Mouse (Mus musculus) midbrain, embryonic 16.5 days (tissue): ENCODE data around the gene Dip2b. TPM values are rescaled to one million over a fixed set of nuclear protein-coding genes. Genes with fewer than 3 reads are reported as not detected.
A peak's percentile ranks its signal among the peaks of the same experiment; 100 is the strongest.

Experiments used
- ATAC-seq: fragments of 200-750 bp; cut with Nextera tagmentation; 2 replicates; pipeline ENCODE4 v1.8.0; 2017; ENCODE audit warnings: moderate TSS enrichment
- H3K27ac ChIP-seq: fragments of 300-500 bp; sonication (generic); 2 replicates; pipeline ENCODE4 v1.5.1; 2014; ENCODE audit warnings: mild to moderate bottlenecking, low read length, mixed read lengths
- H3K27me3 ChIP-seq: fragments of 300-500 bp; sonication (generic); 2 replicates; pipeline ENCODE4 v1.6.1; 2014; ENCODE audit warnings: low read depth, low read length, mixed read lengths; ENCODE audit not compliant: control insufficient read depth, insufficient read depth
- H3K36me3 ChIP-seq: fragments of 300-500 bp; sonication (generic); 2 replicates; pipeline ENCODE4 v1.6.1; 2014; ENCODE audit warnings: mild to moderate bottlenecking, low read length, moderate library complexity, mixed read lengths; ENCODE audit not compliant: control insufficient read depth, insufficient read depth
- H3K4me1 ChIP-seq: fragments of 300-500 bp; sonication (generic); 2 replicates; pipeline ENCODE4 v1.6.1; 2014; ENCODE audit warnings: mild to moderate bottlenecking, low read length, mixed read lengths; ENCODE audit not compliant: control insufficient read depth, insufficient read depth
- H3K4me2 ChIP-seq: fragments of 300-500 bp; sonication (generic); 2 replicates; pipeline ENCODE4 v1.6.1; 2014; ENCODE audit warnings: mild to moderate bottlenecking, low read length, mixed read lengths
- H3K4me3 ChIP-seq: fragments of 300-500 bp; sonication (generic); 2 replicates; pipeline ENCODE4 v1.5.1; 2014; ENCODE audit warnings: low read depth, mild to moderate bottlenecking, low read length, moderate library complexity, mixed read lengths
- H3K9ac ChIP-seq: fragments of 300-500 bp; sonication (generic); 2 replicates; pipeline ENCODE4 v1.6.1; 2014; ENCODE audit warnings: low read depth, low read length, mixed read lengths
- H3K9me3 ChIP-seq: fragments of 300-500 bp; sonication (generic); replicated peaks from 2 replicates; pipeline ENCODE4 v1.6.1; 2014; ENCODE audit warnings: mild to moderate bottlenecking, low read length, mixed read lengths; ENCODE audit not compliant: control insufficient read depth, poor library complexity, severe bottlenecking
- WGBS: fragments of 180-500 bp; shearing (Covaris S2); extraction: QIAGEN DNeasy Blood & Tissue Kit; methylation state at CpG from one replicate; pipeline ENCODE4 v1.1.7; 2014; 5-methylcytosine and 5-hydroxymethylcytosine counted together
- polyA plus RNA-seq: library from polyadenylated mRNA; unstranded; fragments of >200 nt; fragmentation: Nextera tagmentation; extraction: Ambion mirVana; gene quantifications from 2 replicates; pipeline ENCODE4 v1.2.1, GENCODE M21; 2015

Dip2b gene
- polyA plus RNA-seq, 1 experiment from 2014 or later: 16.5 TPM

GRCm38 (mm10) chr15:100088021-100088420 is 49.6 kb downstream of the Dip2b start:
- Histone ChIP-seq H3K9me3 (no peaks in the 10 kb centered on the region), H3K4me3 (no peak overlapping the region), H3K27ac (no peak overlapping the region), H3K27me3 (no peaks in the 10 kb centered on the region), H3K36me3 (no peaks in the 10 kb centered on the region), H3K9ac (no peak overlapping the region), H3K4me1 (peaks cover 21% of the 10 kb centered on the region), H3K4me2 (no peak overlapping the region)
- 85% methylated on average over 7 of the region's 7 CpGs for WGBS
- no peak for ATAC-seq

GRCm38 (mm10) chr15:100089645-100090053 is 51.2 kb downstream of the Dip2b start:
- WGBS: 31% methylated on average over 8 of the region's 8 CpGs
- no peak overlapping the region for H3K4me3 ChIP-seq
- H3K27me3 ChIP-seq: no peaks in the 10 kb centered on the region
- H3K9me3 ChIP-seq: no peaks in the 10 kb centered on the region
- peak overlapping the region; percentile 4; the same call in 1 of the 2 replicates for H3K4me2 ChIP-seq
- H3K9ac ChIP-seq: peak overlapping the region; percentile 15; the same call in 1 of the 2 replicates
- H3K36me3 ChIP-seq: no peaks in the 10 kb centered on the region
- ATAC-seq: peak; percentile 44; the same call in 1 of the 2 replicates
- peaks cover 21% of the 10 kb centered on the region for H3K4me1 ChIP-seq
- H3K27ac ChIP-seq: peak overlapping the region; percentile 9

- Histone ChIP-seq H3K27ac (peak overlapping the region; percentile 38), H3K27me3 (no peaks in the 10 kb centered on the region), H3K4me3 (no peak overlapping the region), H3K4me2 (no peak overlapping the region), H3K9me3 (no peaks in the 10 kb centered on the region), H3K36me3 (no peaks in the 10 kb centered on the region), H3K9ac (no peak overlapping the region), H3K4me1 (peaks cover 21% of the 10 kb centered on the region)
- ATAC-seq: peak; percentile 21; the same call in 1 of the 2 replicates
- 50% methylated on average over 8 of the region's 8 CpGs for WGBS
These were observed 53.4 kb downstream of the Dip2b start for GRCm38 (mm10) chr15:100091818-100092217.

GRCm38 (mm10) chr15:100092258-100092657 is 53.8 kb downstream of the Dip2b start:
- WGBS: 55% methylated on average over 16 of the region's 16 CpGs
- H3K9me3 ChIP-seq: no peaks in the 10 kb centered on the region
- no peaks in the 10 kb centered on the region for H3K36me3 ChIP-seq
- no peak overlapping the region for H3K4me2 ChIP-seq
- no peak overlapping the region for H3K4me3 ChIP-seq
- no peak overlapping the region for H3K9ac ChIP-seq
- ATAC-seq: peak; percentile 30; the same call in 1 of the 2 replicates
- peaks cover 21% of the 10 kb centered on the region for H3K4me1 ChIP-seq
- H3K27me3 ChIP-seq: no peaks in the 10 kb centered on the region
- no peak overlapping the region for H3K27ac ChIP-seq

- H3K27me3 ChIP-seq: no peaks in the 10 kb centered on the region
- no peak overlapping the region for H3K4me2 ChIP-seq
- H3K36me3 ChIP-seq: no peaks in the 10 kb centered on the region
- H3K4me1 ChIP-seq: peaks cover 12% of the 10 kb centered on the region
- no peaks in the 10 kb centered on the region for H3K9me3 ChIP-seq
- no peak overlapping the region for H3K9ac ChIP-seq
- H3K4me3 ChIP-seq: no peak overlapping the region
- 91% methylated on average over 5 of the region's 7 CpGs for WGBS
- H3K27ac ChIP-seq: no peak overlapping the region
- no peak for ATAC-seq
These were observed 58.3 kb downstream of the Dip2b start for GRCm38 (mm10) chr15:100096587-100097428.

- 52% methylated on average over 7 of the region's 7 CpGs for WGBS
- Histone ChIP-seq H3K27me3 (no peaks in the 10 kb centered on the region), H3K4me3 (no peak overlapping the region), H3K36me3 (no peaks in the 10 kb centered on the region), H3K9me3 (no peaks in the 10 kb centered on the region), H3K4me1 (peaks cover 6% of the 10 kb centered on the region), H3K27ac (no peak overlapping the region), H3K9ac (no peak overlapping the region), H3K4me2 (no peak overlapping the region)
- no peak for ATAC-seq
These were observed 61.9 kb downstream of the Dip2b start for GRCm38 (mm10) chr15:100100336-100100735.

- ATAC-seq: no peak
- Histone ChIP-seq H3K4me3 (no peak overlapping the region), H3K27ac (no peak overlapping the region), H3K4me1 (peaks cover 6% of the 10 kb centered on the region), H3K36me3 (no peaks in the 10 kb centered on the region), H3K9ac (no peak overlapping the region), H3K4me2 (no peak overlapping the region), H3K27me3 (no peaks in the 10 kb centered on the region), H3K9me3 (no peaks in the 10 kb centered on the region)
These were observed 62.7 kb downstream of the Dip2b start for GRCm38 (mm10) chr15:100101206-100101605.

- 93% methylated on average over 2 of the region's 2 CpGs for WGBS
- H3K9ac ChIP-seq: no peak overlapping the region
- H3K4me1 ChIP-seq: peaks cover 6% of the 10 kb centered on the region
- H3K4me2 ChIP-seq: no peak overlapping the region
- H3K9me3 ChIP-seq: no peaks in the 10 kb centered on the region
- H3K36me3 ChIP-seq: no peaks in the 10 kb centered on the region
- no peak overlapping the region for H3K27ac ChIP-seq
- no peak for ATAC-seq
- H3K27me3 ChIP-seq: no peaks in the 10 kb centered on the region
- H3K4me3 ChIP-seq: no peak overlapping the region
These were observed 65.7 kb downstream of the Dip2b start for GRCm38 (mm10) chr15:100104126-100104525.

GRCm38 (mm10) chr15:100108071-100108782 is 69.8 kb downstream of the Dip2b start:
- Histone ChIP-seq H3K4me1 (peaks cover 10% of the 10 kb centered on the region; the same call in 1 of the 2 replicates), H3K36me3 (no peaks in the 10 kb centered on the region), H3K9me3 (no peaks in the 10 kb centered on the region), H3K4me2 (no peak overlapping the region), H3K4me3 (no peak overlapping the region), H3K27me3 (no peaks in the 10 kb centered on the region), H3K9ac (no peak overlapping the region), H3K27ac (no peak overlapping the region)
- 91% methylated on average over 18 of the region's 18 CpGs for WGBS
- no peak for ATAC-seq
